Mouse (Mus musculus) urinary bladder, postnatal 36 days (tissue): ENCODE data around the gene Fn1.

ENCODE experiments used
- DNase-seq, 2 experiments: peaks; one replicate each; pipeline ENCODE4 v3.0.0; 2022; ENCODE audit warnings: low spot score in 2 of 2, mixed read lengths in 1 of 2

The Fn1 gene

GRCm38 (mm10) chr1:71650741-71651140, 2.3 kb downstream of the Fn1 start:
- DNase-seq = no peak

DNA sequence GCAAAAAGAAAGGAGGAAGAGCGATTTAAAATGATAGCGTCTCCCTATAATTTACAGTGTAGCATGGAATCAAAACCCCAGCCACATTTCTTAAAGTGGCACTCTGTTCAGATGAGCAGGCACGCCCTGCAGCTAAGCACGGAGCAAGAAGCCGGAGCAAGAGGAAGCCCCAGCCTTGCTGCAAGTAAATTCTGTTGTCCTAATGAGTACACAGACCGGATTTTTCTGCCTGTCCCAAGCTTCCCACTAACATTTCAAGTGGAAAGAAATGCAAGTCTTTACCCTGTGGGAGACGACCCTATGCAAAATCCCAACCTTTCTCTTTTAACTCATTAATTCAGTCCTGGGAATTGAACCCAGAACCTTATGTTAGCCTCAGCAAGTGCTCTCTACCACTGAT, 4.8 kb downstream of the Fn1 start:
- DNase-seq = no peak

DNA sequence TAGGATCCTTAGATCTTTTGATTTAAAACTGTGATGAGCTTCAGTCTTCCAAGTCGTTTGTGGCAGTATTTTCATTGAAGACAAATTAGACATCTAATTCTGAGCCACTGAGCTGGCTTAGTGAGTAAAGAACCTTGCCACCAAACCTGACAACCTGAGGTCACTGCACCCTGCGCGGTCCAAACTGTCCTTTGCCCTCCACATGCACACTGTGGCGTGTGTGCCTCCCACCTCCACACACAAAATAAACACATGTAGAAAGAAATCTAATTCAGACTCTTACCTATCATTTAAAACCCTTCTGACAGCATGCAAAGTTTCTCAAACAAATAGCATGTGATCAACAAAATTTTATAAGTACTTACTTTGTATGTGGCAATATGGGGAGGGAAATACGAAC, 6.2 kb downstream of the Fn1 start:
- no peak for DNase-seq

DNA sequence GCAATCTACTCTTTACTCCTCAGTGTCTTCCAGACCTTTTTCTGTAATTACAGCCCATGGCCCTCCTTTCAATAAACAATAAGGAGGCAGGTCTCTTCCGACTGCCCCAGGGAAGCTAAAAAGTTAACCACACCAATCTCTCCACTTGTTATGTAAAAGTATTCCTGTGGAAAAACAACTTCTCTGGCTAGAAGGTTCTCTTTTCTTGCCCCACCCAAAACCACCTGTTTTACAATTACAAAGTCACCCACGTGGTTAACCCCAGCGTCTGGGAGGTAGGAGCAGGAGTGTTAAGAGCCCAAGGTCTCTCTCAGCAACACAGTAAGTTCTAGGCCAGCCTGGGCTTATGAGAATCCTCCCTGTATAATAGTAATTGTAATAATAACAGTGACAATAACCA, 7.0 kb downstream of the Fn1 start:
- DNase-seq = no peak

GRCm38 (mm10) chr1:71645466-71645865, 7.5 kb downstream of the Fn1 start:
- no peak for DNase-seq

GRCm38 (mm10) chr1:71642794-71643193, 10.2 kb downstream of the Fn1 start:
- DNase-seq = no peak

GRCm38 (mm10) chr1:71641206-71641605, 11.8 kb downstream of the Fn1 start:
- no peak for DNase-seq

GRCm38 (mm10) chr1:71640157-71640556, 12.8 kb downstream of the Fn1 start:
- DNase-seq = no peak

DNA sequence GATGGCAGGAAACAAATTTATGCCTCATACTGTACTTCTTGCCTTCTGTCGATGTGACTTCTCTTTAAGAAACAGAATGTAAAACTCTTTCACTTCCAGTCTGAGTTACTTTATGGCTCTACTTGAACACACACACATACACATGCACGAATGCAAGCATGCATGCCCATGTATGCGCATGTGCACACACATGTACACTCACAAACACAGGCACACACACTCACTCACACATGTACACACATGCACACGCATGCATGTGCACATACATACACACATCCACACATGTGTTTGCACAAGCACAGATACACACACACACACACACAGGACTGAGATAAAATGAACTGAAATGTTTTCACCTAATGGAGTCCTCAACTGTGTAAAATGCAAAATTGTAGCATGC, 16.3 kb downstream of the Fn1 start:
- no peak for DNase-seq

DNA sequence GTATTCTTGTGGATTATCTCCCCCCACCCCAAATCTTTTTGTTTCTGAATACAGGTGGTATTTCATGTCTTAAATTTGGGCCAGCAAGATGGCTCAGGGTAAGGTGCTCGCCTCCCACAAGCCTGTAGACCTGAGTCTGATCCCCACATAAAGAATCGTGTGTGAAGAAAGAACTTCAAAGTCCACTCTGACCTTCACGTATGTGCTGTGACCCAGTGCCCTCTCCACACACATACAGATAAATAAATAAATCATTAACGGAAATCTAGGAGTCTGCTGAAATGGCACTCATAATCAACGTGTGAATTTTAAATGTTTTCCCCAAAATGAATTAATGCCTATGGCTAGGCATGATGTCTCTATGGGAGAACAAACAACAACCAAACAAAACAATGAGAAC, 16.9 kb downstream of the Fn1 start:
- DNase-seq = no peak

DNA sequence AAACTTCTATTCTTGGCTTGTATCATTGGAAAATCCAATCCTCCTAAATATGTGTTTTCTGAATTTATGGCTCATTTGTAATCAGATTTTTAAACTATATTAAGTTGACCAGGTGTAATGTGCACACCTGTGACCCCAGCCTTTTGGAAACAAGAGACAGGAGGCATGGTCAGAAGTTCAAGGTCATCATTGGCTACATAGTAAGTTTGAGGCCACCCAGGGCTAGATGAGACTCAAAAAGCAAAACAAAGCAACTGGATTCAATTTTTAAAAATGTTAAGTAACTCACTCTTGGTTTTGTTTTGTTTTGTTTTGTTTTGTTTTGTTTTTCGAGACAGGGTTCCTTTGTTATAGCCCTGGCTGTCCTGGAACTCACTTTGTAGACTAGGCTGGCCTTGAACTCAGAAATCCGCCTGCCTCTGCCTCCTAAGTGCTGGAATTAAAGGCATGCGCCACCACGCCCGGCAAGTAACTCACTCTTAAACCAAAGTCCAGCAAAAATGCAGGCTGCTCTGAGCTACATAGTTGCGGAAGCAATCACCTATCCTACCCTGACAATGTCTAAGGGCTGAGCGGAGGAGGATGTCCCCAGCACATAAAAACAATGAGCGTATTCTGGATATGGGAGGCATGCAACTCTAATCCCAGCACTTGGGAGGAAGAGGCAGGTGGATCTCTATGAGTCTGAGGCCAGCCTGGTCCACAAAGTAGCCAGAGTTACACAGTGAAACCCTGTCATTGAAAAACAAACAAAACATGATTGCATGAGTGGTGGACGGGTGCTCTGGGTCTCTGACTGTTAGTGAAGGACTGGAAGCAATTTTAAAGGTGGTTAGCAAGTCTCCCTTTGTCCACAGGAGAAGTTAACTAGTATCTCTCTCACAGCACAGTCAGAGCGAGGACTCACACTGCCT, 17.6 kb downstream of the Fn1 start:
- DNase-seq = no peak

DNA sequence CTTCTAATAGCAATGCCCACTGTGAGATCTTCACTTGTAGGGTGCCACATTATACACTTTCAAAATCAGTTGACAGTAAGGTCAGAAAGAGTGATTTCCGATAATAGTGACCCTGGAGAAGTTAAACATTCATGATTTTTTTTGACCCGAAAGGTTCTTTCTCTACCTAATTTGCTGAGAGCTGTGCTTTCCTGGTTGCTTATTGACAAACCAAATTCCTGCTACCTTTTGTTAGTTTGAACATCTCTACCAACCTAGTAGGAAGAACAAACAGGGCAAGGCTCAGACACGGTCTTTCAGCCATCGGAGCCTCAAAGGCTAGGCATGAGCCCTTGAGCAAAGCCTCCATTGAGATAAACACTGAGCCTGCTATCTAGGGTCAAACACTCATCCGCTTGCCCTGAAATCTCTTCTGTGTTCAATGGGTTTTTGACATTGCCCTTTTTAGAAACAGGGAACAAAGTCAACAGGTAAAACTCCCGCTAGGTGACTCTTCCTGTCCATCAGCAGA, 18.5 kb downstream of the Fn1 start:
- DNase-seq = no peak

DNA sequence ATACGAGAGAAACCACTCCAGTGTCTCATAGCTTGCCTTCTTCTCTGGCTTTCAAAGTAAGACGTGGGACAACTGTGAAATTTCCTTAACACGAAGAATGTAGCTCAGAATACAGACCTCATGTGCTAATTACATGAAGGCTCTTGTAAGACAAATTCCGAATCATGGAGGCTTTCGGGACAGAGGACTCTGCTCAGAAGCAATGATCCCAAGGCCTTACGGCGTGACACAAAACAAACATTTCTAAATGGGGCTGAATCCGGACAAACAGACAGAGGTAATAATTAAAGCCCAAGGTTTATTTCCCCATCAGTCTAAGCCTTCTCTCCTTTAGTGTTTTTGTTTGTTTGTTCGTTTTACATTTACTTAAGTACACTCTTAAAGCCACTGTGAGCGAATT, 20.6 kb downstream of the Fn1 start:
- DNase-seq = no peak

DNA sequence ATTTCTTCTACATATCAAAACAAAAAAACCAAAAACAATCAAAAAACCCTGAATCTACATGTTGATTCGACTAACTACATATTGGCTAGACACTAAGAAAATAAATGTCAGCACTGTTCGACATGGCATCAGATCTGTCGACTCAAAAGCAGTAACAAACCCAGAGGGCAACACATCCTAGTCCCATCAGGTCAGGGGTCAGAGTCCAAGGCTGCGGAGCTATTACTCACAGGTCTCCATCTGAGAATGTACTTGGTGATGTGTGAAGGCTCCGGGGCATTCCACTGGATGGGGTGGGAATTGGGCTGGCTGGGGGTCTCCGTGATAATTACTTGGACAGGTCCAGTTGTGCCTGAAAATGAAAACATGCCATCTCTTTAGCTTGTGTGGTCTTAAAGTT, 21.2 kb downstream of the Fn1 start:
- DNase-seq = no peak

DNA sequence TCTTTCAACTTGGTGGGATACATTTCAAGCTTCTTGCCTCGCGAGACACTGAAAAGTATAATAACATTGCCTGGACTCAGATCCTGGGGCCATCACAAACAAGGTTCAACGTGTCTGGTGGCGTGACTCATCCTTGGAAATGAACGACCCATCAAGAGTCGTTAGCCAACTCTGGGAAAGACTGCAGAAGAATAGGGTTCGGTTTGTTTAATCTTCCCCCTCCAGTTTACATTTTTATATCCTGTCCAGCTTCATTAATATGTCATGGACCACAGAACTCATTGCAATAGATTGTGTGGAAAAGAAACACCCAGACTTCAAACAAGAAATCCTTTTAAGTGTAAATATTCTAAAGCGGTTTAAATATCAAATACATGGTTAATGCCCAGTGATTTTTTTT, 22.8 kb downstream of the Fn1 start:
- no peak for DNase-seq

DNA sequence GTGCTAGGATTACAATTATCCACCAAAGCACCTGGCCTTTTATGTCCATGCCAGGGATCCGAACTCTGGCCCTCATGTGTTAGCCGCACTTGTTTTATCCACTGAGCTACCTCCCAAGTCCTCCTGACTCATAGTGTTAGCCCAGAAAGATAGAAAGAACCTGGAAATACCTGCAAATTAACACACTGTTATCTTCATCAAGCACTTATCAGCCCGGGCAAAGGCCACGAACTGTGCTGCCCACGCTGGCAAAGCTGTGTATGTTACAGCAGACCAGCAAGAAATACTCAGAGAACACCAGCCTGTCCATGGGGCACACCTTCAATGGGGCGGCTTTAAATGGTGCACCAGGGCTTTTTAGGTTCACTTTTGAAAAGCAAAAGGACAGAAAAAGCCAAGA, 29.4 kb downstream of the Fn1 start:
- no peak for DNase-seq

GRCm38 (mm10) chr1:71621526-71621925, 31.5 kb downstream of the Fn1 start:
- DNase-seq = no peak

- DNase-seq = no peak
These were observed 38.3 kb downstream of the Fn1 start for GRCm38 (mm10) chr1:71614545-71615246.

DNA sequence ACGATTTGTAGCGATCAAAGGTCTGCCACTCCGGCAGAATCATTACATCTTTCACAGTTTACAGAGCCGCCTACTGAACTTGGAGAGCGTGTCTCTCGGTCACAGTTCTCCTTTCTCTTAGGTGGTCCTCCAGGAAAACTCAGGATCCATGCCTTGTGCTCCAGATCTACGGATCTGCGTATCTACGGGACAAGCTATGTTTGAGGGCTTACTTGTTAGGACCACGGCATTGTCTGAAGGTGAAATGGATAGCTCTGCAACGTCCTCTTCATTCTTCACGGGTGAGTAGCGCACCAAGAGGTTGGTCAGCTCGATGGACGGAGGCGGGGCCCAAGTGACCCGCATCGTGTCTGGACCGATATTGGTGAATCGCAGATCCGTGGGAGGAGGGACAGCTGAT, 40.7 kb downstream of the Fn1 start:
- no peak for DNase-seq

DNA sequence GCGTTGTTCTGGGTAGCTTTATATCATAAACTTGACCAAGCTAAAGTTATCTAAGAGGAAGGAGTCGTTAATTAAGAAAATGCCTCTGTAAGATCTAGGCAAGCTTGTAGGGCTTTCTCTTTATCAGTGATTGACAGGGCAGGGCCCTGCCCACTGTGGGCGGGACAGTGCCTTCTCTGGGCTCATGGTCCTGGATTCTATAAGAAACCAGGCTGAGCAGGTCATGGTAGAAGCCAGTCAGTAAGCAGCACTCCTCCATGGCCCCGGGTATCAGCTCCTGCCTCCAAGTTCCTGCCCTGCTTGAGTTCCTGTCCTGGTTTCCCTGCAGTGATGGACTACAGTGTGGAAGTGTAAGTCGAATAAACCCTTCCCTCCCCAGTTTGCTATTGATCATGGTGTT, 43.1 kb downstream of the Fn1 start:
- no peak for DNase-seq

DNA sequence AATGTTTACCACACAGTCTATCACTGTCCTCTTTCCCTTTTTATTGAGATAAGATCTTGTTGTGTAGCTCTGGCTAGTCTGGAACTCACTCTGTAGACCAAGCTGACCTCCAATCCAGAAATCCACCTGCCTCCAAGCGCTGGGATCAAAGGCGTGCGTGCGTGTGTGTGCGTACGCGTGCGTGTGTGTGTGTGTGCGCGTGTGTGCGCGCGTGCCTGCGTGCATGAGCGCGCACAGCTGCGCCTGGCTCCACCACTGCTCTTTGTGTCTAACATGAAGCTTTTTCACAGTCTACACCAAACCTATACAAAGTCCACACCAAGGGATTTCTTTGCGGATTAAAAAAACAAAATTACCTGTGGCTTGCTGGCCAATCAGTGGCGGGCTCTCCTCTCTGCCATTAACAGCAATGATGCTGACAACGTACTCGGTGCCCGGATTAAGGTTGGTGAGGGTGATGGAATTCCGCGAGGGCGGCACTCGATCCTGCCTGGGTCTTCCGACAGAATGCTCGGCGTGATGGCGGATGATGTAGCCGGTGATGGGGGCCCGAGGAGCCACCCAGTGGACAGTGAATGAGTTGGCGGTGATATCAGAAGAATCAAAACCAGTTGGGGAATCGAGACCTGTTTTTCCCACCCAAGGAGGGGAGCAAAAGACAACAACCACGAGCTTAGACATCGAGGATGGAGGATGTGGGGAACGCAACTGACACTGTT, 43.8 kb downstream of the Fn1 start:
- DNase-seq = no peak

GRCm38 (mm10) chr1:71606600-71607325, 46.2 kb downstream of the Fn1 start:
- DNase-seq = no peak
